Mouse (Mus musculus) MEL (cell line): ENCODE results near the gene Ppp6c. TPM values are rescaled to one million over a fixed set of nuclear protein-coding genes. Genes with fewer than 3 reads are reported as not detected.

ENCODE experiments used
- DNase-seq: peaks from one replicate; pipeline ENCODE4 v3.0.0; 2011; ENCODE audit warnings: low read depth, low spot score
- H3K27ac ChIP-seq: 2 replicates; pipeline ENCODE4 v1.5.1; 2012; ENCODE audit warnings: low read depth, mild to moderate bottlenecking, control low read depth, low read length, moderate library complexity; ENCODE audit not compliant: control insufficient read depth
- H3K27me3 ChIP-seq, 2 experiments: fragments of 150-350 bp in 1 of 2; sonication (generic) in 1 of 2; 2 replicates each; pipeline ENCODE4 v1.6.1; 2012; ENCODE audit warnings: low read length in 2 of 2, mild to moderate bottlenecking in 2 of 2, improper control_type of control experiment in 1 of 2, moderate library complexity in 1 of 2; ENCODE audit not compliant: insufficient read depth in 2 of 2, control insufficient read depth in 1 of 2
- H3K36me3 ChIP-seq, 2 experiments: 2 replicates each; pipeline ENCODE4 v1.6.1; 2012 to 2014; ENCODE audit warnings: low read length in 2 of 2, improper control_type of control experiment in 1 of 2, inconsistent platforms in 1 of 2, mild to moderate bottlenecking in 1 of 2; ENCODE audit not compliant: insufficient read depth in 2 of 2, control insufficient read depth in 1 of 2
- H3K4me1 ChIP-seq, 2 experiments: fragments of 150-350 bp in 1 of 2; sonication (generic) in 1 of 2; 2 replicates each; pipeline ENCODE4 v1.6.1; 2012; ENCODE audit warnings: low read length in 2 of 2, improper control_type of control experiment in 1 of 2, mild to moderate bottlenecking in 1 of 2; ENCODE audit not compliant: insufficient read depth in 2 of 2, control insufficient read depth in 1 of 2
- H3K4me3 ChIP-seq, 2 experiments: fragments of 150-350 bp in 1 of 2; sonication (generic) in 1 of 2; 2 replicates each; pipeline ENCODE4 v1.5.1; 2012; ENCODE audit warnings: low read depth in 2 of 2, low read length in 2 of 2, mild to moderate bottlenecking in 2 of 2, moderate library complexity in 2 of 2, control low read depth in 1 of 2, improper control_type of control experiment in 1 of 2; ENCODE audit not compliant: control insufficient read depth in 1 of 2, insufficient read depth in 1 of 2
- H3K79me2 ChIP-seq: 2 replicates; pipeline ENCODE4 v1.6.1; 2012; ENCODE audit warnings: mild to moderate bottlenecking, low read length, moderate library complexity; ENCODE audit not compliant: control insufficient read depth, poor library complexity, insufficient read depth
- H3K9ac ChIP-seq: 2 replicates; pipeline ENCODE4 v1.6.1; 2012; ENCODE audit warnings: low read depth, mild to moderate bottlenecking, control low read depth, low read length, moderate library complexity; ENCODE audit not compliant: control insufficient read depth, poor library complexity, severe bottlenecking
- H3K9me3 ChIP-seq: fragments of 150-350 bp; sonication (generic); replicated peaks from 2 replicates; pipeline ENCODE4 v1.6.1; 2012; ENCODE audit warnings: mild to moderate bottlenecking, low read length, improper control_type of control experiment, moderate library complexity; ENCODE audit not compliant: insufficient read depth
- BHLHE40 ChIP-seq: IDR thresholded peaks from 2 replicates; pipeline ENCODE4 v1.6.1; 2012; ENCODE audit warnings: low read depth, mild to moderate bottlenecking, inconsistent platforms, low read length, improper control_type of control experiment, borderline replicate concordance
- CTCF ChIP-seq, 3 experiments: IDR thresholded peaks in 2 of 3; conservative IDR thresholded peaks in 1 of 3; 2 replicates each; pipeline ENCODE4 v1.5.1; 2011 to 2012; ENCODE audit warnings: low read length in 3 of 3, low read depth in 2 of 3, mild to moderate bottlenecking in 2 of 3, improper control_type of control experiment in 1 of 3, inconsistent platforms in 1 of 3, mixed read lengths in 1 of 3, moderate library complexity in 1 of 3; ENCODE audit not compliant: control insufficient read depth in 1 of 3, insufficient read depth in 1 of 3, poor library complexity in 1 of 3, severe bottlenecking in 1 of 3
- E2F4 ChIP-seq: IDR thresholded peaks from 2 replicates; pipeline ENCODE4 v1.6.1; 2011; ENCODE audit warnings: low read depth, low read length, improper control_type of control experiment, borderline replicate concordance
- EP300 ChIP-seq, 2 experiments: IDR thresholded peaks; 2 replicates each; pipeline ENCODE4 v1.6.1; 2011; ENCODE audit warnings: improper control_type of control experiment in 2 of 2, low read length in 2 of 2, low read depth in 1 of 2, mild to moderate bottlenecking in 1 of 2
- GABPA ChIP-seq: IDR thresholded peaks from 2 replicates; pipeline ENCODE4 v1.6.1; 2012; ENCODE audit warnings: low read depth, mild to moderate bottlenecking, inconsistent platforms, low read length, improper control_type of control experiment, moderate library complexity
- GATA1 ChIP-seq: IDR thresholded peaks from 2 replicates; pipeline ENCODE4 v1.6.1; 2011; ENCODE audit warnings: low read depth, low read length, improper control_type of control experiment
- HCFC1 ChIP-seq: IDR thresholded peaks from 2 replicates; pipeline ENCODE4 v1.6.1; 2012; ENCODE audit warnings: low read depth, mild to moderate bottlenecking, inconsistent platforms, low read length, improper control_type of control experiment, moderate library complexity
- MAX ChIP-seq: IDR thresholded peaks from 2 replicates; pipeline ENCODE4 v1.6.1; 2011; ENCODE audit warnings: low read length, improper control_type of control experiment
- NELFE ChIP-seq: IDR thresholded peaks from 2 replicates; pipeline ENCODE4 v1.6.1; 2011; ENCODE audit warnings: low read depth, low read length, improper control_type of control experiment
- NRF1 ChIP-seq: IDR thresholded peaks from 2 replicates; pipeline ENCODE4 v1.6.1; 2014; ENCODE audit warnings: low read depth, mild to moderate bottlenecking, inconsistent platforms, low read length, improper control_type of control experiment, moderate library complexity; ENCODE audit not compliant: poor library complexity, insufficient read depth, severe bottlenecking
- POLR2AphosphoS5 ChIP-seq: IDR thresholded peaks from 2 replicates; pipeline ENCODE4 v1.6.1; 2012; ENCODE audit warnings: low read depth, borderline replicate concordance, mild to moderate bottlenecking, inconsistent platforms, low read length, moderate library complexity, mixed read lengths
- SIN3A ChIP-seq: IDR thresholded peaks from 2 replicates; pipeline ENCODE4 v1.6.1; 2012; ENCODE audit warnings: low read length, improper control_type of control experiment, inconsistent platforms
- USF2 ChIP-seq, 2 experiments: IDR thresholded peaks; 2 replicates each; pipeline ENCODE4 v1.6.1; 2011 to 2012; ENCODE audit warnings: improper control_type of control experiment in 2 of 2, low read length in 2 of 2, borderline replicate concordance in 1 of 2, inconsistent platforms in 1 of 2, low read depth in 1 of 2, mild to moderate bottlenecking in 1 of 2; ENCODE audit not compliant: insufficient read depth in 1 of 2
- ZC3H11A ChIP-seq: IDR thresholded peaks from 2 replicates; pipeline ENCODE4 v1.6.1; 2012; ENCODE audit warnings: low read depth, mild to moderate bottlenecking, inconsistent platforms, low read length, improper control_type of control experiment
- ZMIZ1 ChIP-seq: IDR thresholded peaks from 2 replicates; pipeline ENCODE4 v1.6.1; 2012; ENCODE audit warnings: low read depth, mild to moderate bottlenecking, inconsistent platforms, low read length, improper control_type of control experiment, moderate library complexity
- ZNF384 ChIP-seq: IDR thresholded peaks from 2 replicates; pipeline ENCODE4 v1.6.1; 2012; ENCODE audit warnings: low read depth, mild to moderate bottlenecking, inconsistent platforms, low read length, improper control_type of control experiment
- polyA plus RNA-seq, 2 experiments: library from polyadenylated mRNA; stranded (reverse) in 1 of 2; unstranded in 1 of 2; fragments of >175 nt in 1 of 2; fragments of >200 nt in 1 of 2; gene quantifications; 2 replicates each; pipeline versions ENCODE4 v1.2.1 to v1.2.4; 2012; ENCODE audit warnings: low replicate concordance in 2 of 2, low read depth in 1 of 2; ENCODE audit not compliant: insufficient read length in 2 of 2, insufficient read depth in 1 of 2, missing spikeins in 1 of 2
- total RNA-seq: library from RNA; depleted of rRNA; stranded (reverse); fragments of 300-350 nt; gene quantifications from 2 replicates; pipeline ENCODE4 v1.2.3, GENCODE M21; 2012

Gene Ppp6c
- total and polyA plus RNA-seq, 3 experiments = 34.9 to 43.1 TPM; not detected in 1

DNA sequence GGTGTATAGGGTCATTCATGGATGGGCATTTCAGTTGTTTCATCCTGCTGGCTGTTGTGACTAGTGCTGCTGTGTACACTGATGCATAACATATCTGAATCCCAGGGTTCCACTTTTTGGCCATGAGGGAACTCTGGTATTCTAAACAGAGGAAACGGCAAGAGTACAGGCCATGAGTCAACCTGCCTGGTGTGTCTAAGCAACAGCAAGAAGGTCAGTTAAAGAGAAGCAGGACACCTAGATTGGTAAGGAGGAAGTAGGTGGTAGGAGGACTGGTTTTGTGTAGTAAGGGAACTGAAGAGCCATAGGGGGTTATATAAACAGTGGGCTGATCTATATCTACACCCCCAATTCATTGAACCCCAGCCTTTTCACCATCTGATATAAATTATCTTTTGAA is 69.4 kb downstream of the Ppp6c start:
- peak; percentile 37 for DNase-seq
- no peaks in the 10 kb centered on the region for H3K9me3 ChIP-seq
- no peak overlapping the region for H3K9ac ChIP-seq
- peaks cover 16 to 17% of the 10 kb centered on the region in 2 experiments for H3K4me1 ChIP-seq
- H3K27ac ChIP-seq = no peak overlapping the region
- TF ChIP-seq E2F4 (no peak), ZC3H11A (no peak), GATA1 (0 out of 2 replicates have a peak, but pooled peaks have one; percentile 25)
- no peak overlapping the region for H3K4me3 ChIP-seq
- no peaks in the 10 kb centered on the region for H3K27me3 ChIP-seq
- no peaks in the 10 kb centered on the region for H3K79me2 ChIP-seq
- peaks cover 0 to 25% of the 10 kb centered on the region in 2 experiments; a peak in 3 of 4 replicates for H3K36me3 ChIP-seq

- H3K9me3 ChIP-seq = no peaks in the 10 kb centered on the region
- TF ChIP-seq CTCF (IDR thresholded peaks at IDR 0.05 in 2 of 3, conservative IDR thresholded peaks at IDR 0.05 in 1 of 3; ENCODE audit: control insufficient read depth in 1 of 3, insufficient read depth in 1 of 3, low read depth in 2 of 3, low read length in 3 of 3, poor library complexity in 1 of 3, severe bottlenecking in 1 of 3) = no peak
- no peak for TF ChIP-seq NELFE
- no peak for TF ChIP-seq HCFC1
- no peak for TF ChIP-seq POLR2AphosphoS5
- no peak for TF ChIP-seq MAX
- no peak for TF ChIP-seq EP300 (IDR thresholded peaks at IDR 0.05; ENCODE audit: low read depth in 1 of 2, low read length in 2 of 2)
- TF ChIP-seq ZMIZ1 = no peak
- no peak for TF ChIP-seq ZNF384
- no peak for TF ChIP-seq E2F4
- TF ChIP-seq SIN3A = no peak
- no peak for TF ChIP-seq BHLHE40
- TF ChIP-seq GABPA = no peak
- TF ChIP-seq USF2 (IDR thresholded peaks at IDR 0.05; ENCODE audit: borderline replicate concordance in 1 of 2, insufficient read depth in 1 of 2, low read depth in 1 of 2, low read length in 2 of 2) = no peak
- no peak for TF ChIP-seq NRF1
- TF ChIP-seq, all 39 proteins: peak for 0
- Histone ChIP-seq H3K27me3 (no peaks in the 10 kb centered on the region), H3K36me3 (peaks cover 0 to 25% of the 10 kb centered on the region in 2 experiments; a peak in 3 of 4 replicates), H3K4me1 (peaks cover 11% of the 10 kb centered on the region in 2 experiments), H3K79me2 (no peaks in the 10 kb centered on the region), H3K27ac (no peak overlapping the region), H3K4me3 (no peak overlapping the region), H3K9ac (no peak overlapping the region)
- no peak for DNase-seq
These were observed 75.3 kb downstream of the Ppp6c start for GRCm38 (mm10) chr2:39150943-39151342.
